ENCODE assay signal across 30 mouse cellular contexts in genomic region chr1:170958225-170958624, GRCm38 (mm10). TPM values are rescaled to one million over a fixed set of nuclear protein-coding genes. Genes with fewer than 3 reads are reported as not detected.
A peak's percentile ranks its signal among the peaks of the same experiment; 100 is the strongest.
DNase-seq lines count a peak whose midpoint lies in the region; ATAC-seq and TF ChIP-seq lines count a peak whose summit lies in the region.
"Had no signal": no experiment of that assay in that cellular context is flagged by ENCODE, and none has a peak within 500 bp of the region (broad histone marks: within the 10 kb centered on the region; RNA-seq: fewer than 3 reads in every experiment).

No protein-coding gene starts in this region.

- H3K4me3 ChIP-seq in heart, embryonic 13.5 days, result no peak overlapping the region
- no peak overlapping the region for H3K4me3 ChIP-seq in lung, embryonic 14.5 days (ENCODE audit: low read depth, low read length)
- H3K4me3 ChIP-seq: embryonic facial prominence, embryonic 13.5 days; embryonic facial prominence, embryonic 15.5 days; erythroblast, embryonic 14.5 days; forebrain, embryonic 10.5 days; forebrain, embryonic 12.5 days had no signal

- 44% methylated on average over 3 of the region's 3 CpGs for WGBS in heart, embryonic 13.5 days
- 60% methylated on average over 3 of the region's 3 CpGs for WGBS in lung, embryonic 14.5 days

- peak overlapping the region; percentile 20; the same call in 1 of the 2 replicates for H3K27ac ChIP-seq in heart, embryonic 13.5 days (replicated peaks)
- H3K27ac ChIP-seq in lung, embryonic 14.5 days (ENCODE audit: low read depth), result no peak overlapping the region
- H3K27ac ChIP-seq: embryonic facial prominence, embryonic 13.5 days; embryonic facial prominence, embryonic 15.5 days; forebrain, embryonic 10.5 days; forebrain, embryonic 12.5 days had no signal

- intact Hi-C loops in heart, postnatal 14 days (cut with DNase I), result no loop called here
- intact Hi-C loops in left cerebral cortex, postnatal 14 days (cut with DNase I), result no loop called here

- no peaks in the 10 kb centered on the region for H3K36me3 ChIP-seq in heart, embryonic 13.5 days
- H3K36me3 ChIP-seq in lung, embryonic 14.5 days (ENCODE audit: insufficient read depth), result no peaks in the 10 kb centered on the region
- H3K36me3 ChIP-seq: embryonic facial prominence, embryonic 13.5 days; embryonic facial prominence, embryonic 15.5 days; forebrain, embryonic 10.5 days; forebrain, embryonic 12.5 days had no signal

- no peaks in the 10 kb centered on the region for H3K9me3 ChIP-seq in heart, embryonic 13.5 days
- no peaks in the 10 kb centered on the region for H3K9me3 ChIP-seq in lung, embryonic 14.5 days (ENCODE audit: low read depth, low read length)
- H3K9me3 ChIP-seq: embryonic facial prominence, embryonic 13.5 days; embryonic facial prominence, embryonic 15.5 days; forebrain, embryonic 10.5 days; forebrain, embryonic 12.5 days had no signal

- H3K4me2 ChIP-seq in heart, embryonic 13.5 days, result no peak overlapping the region
- H3K4me2 ChIP-seq in lung, embryonic 14.5 days, result no peak overlapping the region
- H3K4me2 ChIP-seq: embryonic facial prominence, embryonic 13.5 days; embryonic facial prominence, embryonic 15.5 days; forebrain, embryonic 12.5 days had no signal

- H3K4me1 ChIP-seq in heart, embryonic 13.5 days, result peaks cover 27% of the 10 kb centered on the region
- H3K4me1 ChIP-seq in lung, embryonic 14.5 days (ENCODE audit: insufficient read depth), result 0 out of 2 replicates have a peak, but pooled peaks cover 4% of the 10 kb centered on the region
- H3K4me1 ChIP-seq: embryonic facial prominence, embryonic 15.5 days; forebrain, embryonic 10.5 days; forebrain, embryonic 12.5 days had no signal

- no peak for TF ChIP-seq CTCF in lung, embryonic 14.5 days (IDR thresholded peaks at IDR 0.05; ENCODE audit: low read depth)

- no peak for DNase-seq in heart, postnatal 14 days
- peak; percentile 8 for DNase-seq in lung, embryonic 14.5 days
- DNase-seq in lung, postnatal 36 days, result no peak
- DNase-seq in spleen, postnatal 14 days (ENCODE audit: low spot score in 2 of 2), result no peak
- DNase-seq in left cerebral cortex, postnatal 14 days (ENCODE audit: low spot score in 2 of 2), result no peak
- DNase-seq: adrenal gland, adult 8-10 months; adrenal gland, postnatal 14 days; adrenal gland, postnatal 36 days; cerebellum, adult 11-12 months; cerebellum, adult 2 months; cerebellum, adult 9-10 months; cerebellum, postnatal 10 days; cerebellum, postnatal 25 days; embryo, embryonic 11 days had no signal

- no peak for ATAC-seq in heart, embryonic 13.5 days (ENCODE audit: extremely low read depth, insufficient number of reproducible peaks, low FRiP score, low TSS enrichment)
- ATAC-seq in lung, embryonic 14.5 days (ENCODE audit: insufficient read depth), result no peak
- ATAC-seq in common myeloid progenitor, adult 5-6 weeks (replicated peaks; ENCODE audit: low read depth, poor library complexity, severe bottlenecking), result peak; percentile 86
- peak; percentile 52 for ATAC-seq in megakaryocyte progenitor cell, adult 5-6 weeks (replicated peaks; ENCODE audit: poor library complexity)
- ATAC-seq: activated CD4-positive, CD25-positive, alpha-beta regulatory T cell, adult 4 months; forebrain, embryonic 14.5 days; forebrain, embryonic 16.5 days; Patski had no signal

- H3K9ac ChIP-seq in heart, embryonic 13.5 days, result no peak overlapping the region
- H3K9ac ChIP-seq in lung, embryonic 14.5 days, result no peak overlapping the region
- H3K9ac ChIP-seq: embryonic facial prominence, embryonic 13.5 days; embryonic facial prominence, embryonic 15.5 days; forebrain, embryonic 12.5 days had no signal

- H3K27me3 ChIP-seq in heart, embryonic 13.5 days (replicated peaks), result no peaks in the 10 kb centered on the region
- H3K27me3 ChIP-seq in lung, embryonic 14.5 days (ENCODE audit: insufficient read depth, low read length), result no peaks in the 10 kb centered on the region
- H3K27me3 ChIP-seq: embryonic facial prominence, embryonic 15.5 days; forebrain, embryonic 12.5 days had no signal

RNA-seq across cellular contexts. Expression of gene Fcgr2b, which starts 18.1 kb away (rescaled TPM):
- 0.27 and 0.76 TPM in 2 replicates for polyA plus RNA-seq in heart, embryonic 13.5 days (2015; fragmentation: Nextera tagmentation; extraction: Ambion mirVana)
- total RNA-seq in heart, postnatal 14 days (2021), result 1 to 10 TPM; 5.2 to 6.0 TPM
- polyA plus RNA-seq in lung, embryonic 14.5 days (2014; fragmentation: Nextera tagmentation; extraction: Ambion mirVana), result 2.3 and 2.4 TPM in 2 replicates
- 27.5 and 30.1 TPM in 2 replicates for total RNA-seq in common myeloid progenitor, adult 5-6 weeks (2017)
- total RNA-seq in megakaryocyte progenitor cell, adult 5-6 weeks (2015), result 142 and 144 TPM in 2 replicates
- total RNA-seq in megakaryocyte progenitor cell, adult 5-6 weeks (2017), result 99.9 and 118 TPM in 2 replicates
- total RNA-seq in left cerebral cortex, postnatal 14 days (2021), result 1 to 10 TPM; 4.6 to 5.2 TPM
- polyA plus RNA-seq: erythroblast, embryonic 14.5 days; forebrain, embryonic 10.5 days had no signal

RNA-seq across cellular contexts. Expression of gene Fcrla, which starts 30.8 kb away (rescaled TPM):
- polyA plus RNA-seq in heart, embryonic 13.5 days (2015; fragmentation: Nextera tagmentation; extraction: Ambion mirVana), result 0.14 and 0.20 TPM in 2 replicates
- under 1 TPM; 0.84 to 1.00 TPM for total RNA-seq in heart, postnatal 14 days (2021)
- not detected in 2 replicates for polyA plus RNA-seq in lung, embryonic 14.5 days (2014; fragmentation: Nextera tagmentation; extraction: Ambion mirVana)
- total RNA-seq in common myeloid progenitor, adult 5-6 weeks (2017), result 1.4 TPM in 1 of 2 replicates, not detected in the other
- not detected in 2 replicates for total RNA-seq in megakaryocyte progenitor cell, adult 5-6 weeks (2015)
- total RNA-seq in megakaryocyte progenitor cell, adult 5-6 weeks (2017), result not detected in 2 replicates
- total RNA-seq in left cerebral cortex, postnatal 14 days (2021), result not detected
- total RNA-seq: ES-E14 had no signal
- polyA plus RNA-seq: C2C12; embryonic facial prominence, embryonic 11.5 days; embryonic facial prominence, embryonic 13.5 days; embryonic facial prominence, embryonic 15.5 days; erythroblast, embryonic 14.5 days; forebrain, embryonic 10.5 days; forebrain, embryonic 12.5 days; forebrain, embryonic 14.5 days; forebrain, embryonic 16.5 days; Patski had no signal

RNA-seq across cellular contexts. Expression of gene Fcrlb, which starts 45.5 kb away (rescaled TPM):
- polyA plus RNA-seq in heart, embryonic 13.5 days (2015; fragmentation: Nextera tagmentation; extraction: Ambion mirVana), result 0.11 TPM in 1 of 2 replicates, not detected in the other
- not detected for total RNA-seq in heart, postnatal 14 days (2021)
- polyA plus RNA-seq in lung, embryonic 14.5 days (2014; fragmentation: Nextera tagmentation; extraction: Ambion mirVana), result not detected in 2 replicates
- not detected in 2 replicates for total RNA-seq in common myeloid progenitor, adult 5-6 weeks (2017)
- not detected in 2 replicates for total RNA-seq in megakaryocyte progenitor cell, adult 5-6 weeks (2015)
- not detected in 2 replicates for total RNA-seq in megakaryocyte progenitor cell, adult 5-6 weeks (2017)
- total RNA-seq in left cerebral cortex, postnatal 14 days (2021), result under 1 TPM in 1 of 2 experiments, not detected in 1; 0.53 TPM
- total RNA-seq: adrenal gland, adult 18-20 months; adrenal gland, adult 8-10 months; adrenal gland, postnatal 14 days; adrenal gland, postnatal 36 days; ES-E14 had no signal
- polyA plus RNA-seq: activated CD4-positive, CD25-positive, alpha-beta regulatory T cell, adult 4 months; C2C12; embryonic facial prominence, embryonic 11.5 days; embryonic facial prominence, embryonic 13.5 days; erythroblast, embryonic 14.5 days; forebrain, embryonic 10.5 days; forebrain, embryonic 12.5 days; forebrain, embryonic 14.5 days had no signal

Comparison
In these comparisons a context has a peak if more than half of its experiments do, and no peak if none do; other contexts are left out.
1. ATAC-seq: peak in common myeloid progenitor, adult 5-6 weeks (single experiment) and megakaryocyte progenitor cell, adult 5-6 weeks (single experiment); none in heart, embryonic 13.5 days (single experiment) and lung, embryonic 14.5 days (single experiment).